Mouse (Mus musculus) E14TG2a.4 (cell line): ENCODE results near the gene Gadd45gip1.

ENCODE experiments used
- H3K27me3 ChIP-seq: 2 replicates; pipeline ENCODE4 v1.6.1; 2014; ENCODE audit warnings: low read length, control low read depth; ENCODE audit not compliant: insufficient read depth
- H3K36me3 ChIP-seq: 2 replicates; pipeline ENCODE4 v1.6.1; 2014; ENCODE audit warnings: low read length, control low read depth; ENCODE audit not compliant: insufficient read depth
- H3K4me1 ChIP-seq: replicated peaks from 2 replicates; pipeline ENCODE4 v1.6.1; 2014; ENCODE audit warnings: low read depth, low read length, control low read depth
- H3K4me3 ChIP-seq: replicated peaks from 2 replicates; pipeline ENCODE4 v1.5.1; 2014; ENCODE audit warnings: mild to moderate bottlenecking, low read length
- H3K9me3 ChIP-seq: 2 replicates; pipeline ENCODE4 v1.6.1; 2014; ENCODE audit warnings: low read length, control low read depth
- CTCF ChIP-seq: conservative IDR thresholded peaks from 2 replicates; pipeline ENCODE4 v1.5.1; 2014; ENCODE audit warnings: low read length
- NANOG ChIP-seq: IDR thresholded peaks from 2 replicates; pipeline ENCODE4 v1.6.1; 2014; ENCODE audit warnings: borderline replicate concordance, low read length, mixed read lengths
- POU5F1 ChIP-seq: IDR thresholded peaks from 2 replicates; pipeline ENCODE4 v1.6.1; 2014; ENCODE audit warnings: low read length, borderline replicate concordance

The Gadd45gip1 gene

GRCm38 (mm10) chr8:84847684-84848435 is 16.5 kb downstream of the Gadd45gip1 start:
- TF ChIP-seq NANOG: no peak
- no peak for TF ChIP-seq POU5F1
- no peak for TF ChIP-seq CTCF
- Histone ChIP-seq H3K4me1 (peaks cover 47% of the 10 kb centered on the region), H3K9me3 (no peaks in the 10 kb centered on the region), H3K4me3 (peak overlapping the region; percentile 77), H3K27me3 (no peaks in the 10 kb centered on the region), H3K36me3 (peaks cover 34% of the 10 kb centered on the region)

- H3K4me1 ChIP-seq: peaks cover 48% of the 10 kb centered on the region
- H3K9me3 ChIP-seq: no peaks in the 10 kb centered on the region
- peaks cover 33% of the 10 kb centered on the region for H3K36me3 ChIP-seq
- H3K4me3 ChIP-seq: peak overlapping the region; percentile 100; the same call in 1 of the 2 replicates
- TF ChIP-seq CTCF: no peak
- TF ChIP-seq POU5F1: no peak
- TF ChIP-seq NANOG: no peak
- H3K27me3 ChIP-seq: no peaks in the 10 kb centered on the region
These were observed 25.1 kb downstream of the Gadd45gip1 start for GRCm38 (mm10) chr8:84856434-84856833.

- peak within 1 kb of the TSS; percentile 100 for H3K4me3 ChIP-seq
- H3K9me3 ChIP-seq: no peaks in the 10 kb centered on the region
- H3K36me3 ChIP-seq: peaks cover 38% of the 10 kb centered on the region
- H3K4me1 ChIP-seq: peaks cover 52% of the 10 kb centered on the region
- TF ChIP-seq POU5F1 (no peak), CTCF (no peak), NANOG (no peak)
- no peaks in the 10 kb centered on the region for H3K27me3 ChIP-seq
These were observed 25.6 kb downstream of the Gadd45gip1 start, which contains the start of gene Farsa for GRCm38 (mm10) chr8:84856864-84857441. Gene Farsa, plus strand, starts transcription at chr8:84856989.

DNA sequence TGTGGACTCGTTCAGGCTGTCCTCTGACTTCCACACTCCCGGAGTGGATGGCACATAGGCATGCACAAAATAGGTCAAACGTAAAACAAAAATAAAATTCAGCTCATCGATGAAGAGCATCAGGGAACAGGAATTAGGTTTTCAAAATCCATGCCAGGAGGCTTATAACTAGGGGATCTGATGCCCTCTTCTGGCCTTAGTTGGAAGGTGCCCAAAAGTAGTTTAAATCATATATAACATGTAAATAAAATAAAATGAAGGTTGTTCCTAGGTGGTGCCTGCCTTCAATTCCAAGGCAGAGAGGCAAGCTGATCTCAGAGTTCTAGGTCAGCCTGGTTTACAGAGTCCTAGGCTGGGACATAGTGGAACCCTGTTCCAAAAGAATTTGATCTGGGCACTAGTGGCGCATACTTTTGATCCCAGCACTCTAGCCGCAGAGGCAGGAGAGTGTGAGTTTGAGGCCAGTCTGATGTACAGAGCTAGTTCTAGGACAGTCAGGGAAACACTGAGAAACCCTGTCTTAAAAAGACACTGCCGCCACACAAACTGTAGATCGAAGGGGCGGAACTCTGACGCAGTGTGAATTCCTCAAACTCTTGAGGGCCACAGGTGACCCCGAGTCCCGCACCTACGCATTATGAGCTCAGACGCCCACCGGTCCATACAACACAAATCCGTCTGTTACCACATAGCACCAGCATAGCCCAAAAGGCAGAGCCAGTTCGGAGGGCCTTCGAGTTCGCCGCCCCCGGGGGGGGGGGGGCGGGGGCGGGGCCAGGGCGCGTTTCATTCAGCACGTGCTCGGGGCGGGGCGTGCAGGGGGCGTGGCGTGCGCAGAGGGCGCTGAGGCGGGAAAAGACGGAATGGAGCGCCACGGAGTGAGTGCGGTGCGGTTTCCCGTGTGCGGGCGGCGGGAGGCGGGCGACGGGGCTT is 40.3 kb downstream of the Gadd45gip1 start, which contains the start of gene Syce2:
Gene Syce2 (plus strand): TSS at position 736 of the 933 bp plus-strand sequence.
- peak within 1 kb of the TSS; percentile 82 for H3K4me3 ChIP-seq
- H3K9me3 ChIP-seq: no peaks in the 10 kb centered on the region
- peaks cover 6% of the 10 kb centered on the region for H3K27me3 ChIP-seq
- peaks cover 75% of the 10 kb centered on the region for H3K36me3 ChIP-seq
- peaks cover 26% of the 10 kb centered on the region for H3K4me1 ChIP-seq
- no peak for TF ChIP-seq POU5F1
- TF ChIP-seq NANOG: no peak
- TF ChIP-seq CTCF: peak; percentile 3; the same call in 1 of the 2 replicates

GRCm38 (mm10) chr8:84872309-84872965 is 41.1 kb downstream of the Gadd45gip1 start:
- peak overlapping the region; percentile 82 for H3K4me3 ChIP-seq
- H3K9me3 ChIP-seq: no peaks in the 10 kb centered on the region
- peaks cover 6% of the 10 kb centered on the region for H3K27me3 ChIP-seq
- TF ChIP-seq NANOG (no peak), CTCF (no peak), POU5F1 (no peak)
- peaks cover 75% of the 10 kb centered on the region for H3K36me3 ChIP-seq
- peaks cover 23% of the 10 kb centered on the region for H3K4me1 ChIP-seq

- TF ChIP-seq NANOG (no peak), CTCF (no peak), POU5F1 (no peak)
- Histone ChIP-seq H3K4me1 (peaks cover 23% of the 10 kb centered on the region), H3K9me3 (no peaks in the 10 kb centered on the region), H3K27me3 (peaks cover 6% of the 10 kb centered on the region), H3K4me3 (peak overlapping the region; percentile 82), H3K36me3 (peaks cover 75% of the 10 kb centered on the region)
These were observed 41.7 kb downstream of the Gadd45gip1 start for GRCm38 (mm10) chr8:84873016-84873415.

DNA sequence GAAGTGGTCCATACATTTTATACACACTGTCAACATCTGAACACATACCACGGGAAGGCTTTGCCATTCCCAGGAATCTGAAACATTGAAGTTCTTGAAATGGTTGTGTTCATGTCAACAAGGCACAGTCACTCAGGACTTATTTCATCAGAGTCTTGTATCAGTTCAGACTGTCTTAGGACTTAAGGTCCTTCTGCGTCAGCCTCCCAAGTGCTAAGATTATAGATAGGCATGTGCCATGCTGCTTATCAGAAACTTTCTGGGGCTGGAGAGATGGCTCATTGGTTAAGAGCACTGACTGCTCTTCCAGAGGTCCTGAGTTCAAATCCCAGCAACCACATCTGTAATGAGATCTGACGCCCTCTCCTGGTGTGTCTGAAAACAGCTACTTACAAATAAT is 43.0 kb downstream of the Gadd45gip1 start:
- Histone ChIP-seq H3K4me3 (no peak overlapping the region), H3K36me3 (peaks cover 71% of the 10 kb centered on the region), H3K27me3 (peaks cover 6% of the 10 kb centered on the region), H3K9me3 (no peaks in the 10 kb centered on the region), H3K4me1 (peaks cover 27% of the 10 kb centered on the region)
- no peak for TF ChIP-seq POU5F1
- TF ChIP-seq NANOG: no peak
- TF ChIP-seq CTCF: no peak
